Mouse (Mus musculus) ovary, postnatal 14 days (tissue): ENCODE measurements around the gene Zic1.

ENCODE experiments used
- DNase-seq: peaks from one replicate; pipeline ENCODE4 v3.0.0; 2022; ENCODE audit warnings: low spot score

Gene Zic1

GRCm38 (mm10) chr9:91352786-91353185 lies 12.8 kb downstream of the Zic1 start:
- DNase-seq, result no peak

- no peak for DNase-seq
These were observed 13.6 kb downstream of the Zic1 start for GRCm38 (mm10) chr9:91351961-91352411.

GRCm38 (mm10) chr9:91351361-91351760 lies 14.2 kb downstream of the Zic1 start:
- DNase-seq, result no peak

- no peak for DNase-seq
These were observed 14.7 kb downstream of the Zic1 start for GRCm38 (mm10) chr9:91350861-91351291.

DNA sequence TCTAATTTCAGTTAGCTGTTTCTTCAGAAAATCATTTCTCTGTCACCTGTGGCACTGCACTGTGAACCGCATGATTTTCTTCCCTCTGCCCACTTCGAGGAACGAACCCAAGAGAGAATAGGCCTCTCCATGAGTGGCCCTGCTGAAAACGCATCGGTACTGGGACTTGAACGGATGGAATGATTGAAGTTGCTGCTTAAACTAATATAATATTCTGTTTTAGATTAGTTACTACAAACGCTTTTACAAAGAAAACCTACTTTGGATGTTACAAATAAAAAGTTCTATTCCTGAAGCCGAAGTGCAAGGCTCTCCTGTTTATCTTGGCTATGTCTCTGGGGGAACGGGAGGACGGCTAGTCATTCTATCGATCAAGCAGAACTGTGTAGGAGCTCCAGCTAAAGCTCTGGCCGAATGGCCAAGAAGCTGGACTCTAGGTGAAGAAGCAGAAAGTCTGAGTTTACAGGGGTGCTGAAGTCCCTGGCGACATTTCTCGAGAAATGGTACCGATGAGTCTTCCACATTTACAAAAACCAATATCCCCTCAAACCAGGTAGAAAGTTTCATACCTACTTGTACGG lies 15.3 kb downstream of the Zic1 start:
- no peak for DNase-seq

GRCm38 (mm10) chr9:91348746-91349145 lies 16.9 kb downstream of the Zic1 start:
- no peak for DNase-seq

DNA sequence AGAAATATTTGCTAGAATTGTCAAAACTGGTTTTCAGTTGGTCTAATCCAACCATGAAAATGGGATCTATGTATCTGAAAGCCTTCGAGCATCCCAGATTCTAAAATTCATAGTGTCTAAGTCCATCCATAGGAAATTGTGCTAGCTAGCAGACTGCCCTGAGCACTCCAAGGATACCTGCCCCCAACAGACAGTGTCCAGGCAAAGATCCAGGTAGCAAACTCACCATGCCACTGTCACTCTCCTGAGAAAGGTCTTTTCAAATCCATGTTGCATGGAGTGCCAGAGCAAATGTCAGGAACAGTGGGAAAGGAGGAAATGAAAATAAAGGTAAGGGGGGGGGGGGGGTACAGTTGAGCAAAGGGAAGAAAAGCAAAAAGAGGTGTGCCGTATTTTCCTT lies 18.0 kb downstream of the Zic1 start:
- DNase-seq, result no peak
